Mouse (Mus musculus) embryonic fibroblast, embryonic 13.5 days (primary cell): ENCODE measurements around the gene Tmem102. TPM values are rescaled to one million over a fixed set of nuclear protein-coding genes. Genes with fewer than 3 reads are reported as not detected.
A peak's percentile ranks its signal among the peaks of the same experiment; 100 is the strongest.

Experiments used
- H3K27ac ChIP-seq: 2 replicates; pipeline ENCODE4 v1.5.1; 2012; ENCODE audit warnings: low read length, control low read depth, inconsistent platforms; ENCODE audit not compliant: insufficient read depth
- H3K4me1 ChIP-seq: 2 replicates; pipeline ENCODE4 v1.6.1; 2011; ENCODE audit warnings: low read length; ENCODE audit not compliant: control insufficient read depth, insufficient read depth
- H3K4me3 ChIP-seq: 2 replicates; pipeline ENCODE4 v1.5.1; 2011; ENCODE audit warnings: mild to moderate bottlenecking, control low read depth, low read length; ENCODE audit not compliant: insufficient read depth
- CTCF ChIP-seq: IDR thresholded peaks from 2 replicates; pipeline ENCODE4 v1.5.1; 2011; ENCODE audit warnings: mild to moderate bottlenecking, control low read depth, low read length, moderate library complexity, borderline replicate concordance; ENCODE audit not compliant: insufficient read depth
- POLR2A ChIP-seq: IDR thresholded peaks from 2 replicates; pipeline ENCODE4 v1.6.1; 2011; ENCODE audit warnings: low read depth, mild to moderate bottlenecking, control low read depth, low read length, moderate library complexity
- polyA plus RNA-seq: library from polyadenylated mRNA; stranded (reverse); fragments of >200 nt; gene quantifications from 2 replicates; pipeline ENCODE4 v1.2.4, GENCODE M21; 2011; ENCODE audit warnings: low read depth; ENCODE audit not compliant: missing spikeins, insufficient read length

The Tmem102 gene
- polyA plus RNA-seq, 1 experiment, result not detected

DNA sequence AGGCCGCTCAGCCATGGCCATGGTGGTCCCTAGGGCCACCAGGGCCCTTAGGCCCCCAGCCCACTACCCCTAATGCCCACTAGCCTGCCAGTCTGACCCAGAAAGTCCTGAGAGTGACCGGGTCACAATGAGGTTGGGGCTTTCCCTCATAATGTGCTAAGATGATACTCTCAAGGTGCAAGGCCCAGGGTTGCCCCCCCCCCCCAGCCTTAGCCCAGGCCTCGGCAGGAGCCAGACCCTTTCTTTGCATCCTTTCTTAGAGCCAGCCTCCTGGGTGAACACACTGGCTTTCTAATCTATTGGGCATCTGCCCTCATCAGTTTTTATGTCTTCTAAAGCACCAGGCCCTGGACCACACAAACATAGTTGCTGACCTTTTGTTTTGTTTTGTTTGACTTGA, 16.7 kb upstream of the Tmem102 start, which contains the start of gene Spem1:
TSS of gene Spem1 (minus strand) at position 101 of the 400 bp plus-strand sequence.
- Histone ChIP-seq H3K4me3 (no peak within 1 kb of the TSS), H3K27ac (no peak within 1 kb of the TSS), H3K4me1 (no peaks in the 10 kb centered on the region)
- TF ChIP-seq POLR2A, result no peak
- TF ChIP-seq CTCF, result no peak

DNA sequence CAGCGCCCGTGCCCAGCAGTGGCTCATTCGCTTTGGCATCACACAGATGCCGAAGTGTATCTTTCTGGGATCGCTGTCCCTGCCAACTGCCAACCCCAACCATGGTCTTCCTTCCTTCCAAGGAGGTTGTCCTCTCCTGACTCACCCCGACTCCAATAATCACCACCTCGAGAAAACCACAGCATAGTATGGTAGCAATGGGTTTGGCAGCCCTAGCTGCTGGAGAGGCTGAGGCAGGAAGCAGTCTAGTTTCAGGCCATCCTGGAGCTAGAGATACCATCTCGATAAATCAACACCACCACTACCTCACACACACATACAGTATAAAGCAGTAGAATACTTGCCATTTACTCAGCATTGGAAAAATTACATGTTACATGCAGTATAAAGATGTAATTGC, 13.4 kb upstream of the Tmem102 start:
- Histone ChIP-seq H3K4me1 (no peaks in the 10 kb centered on the region), H3K27ac (no peak overlapping the region), H3K4me3 (no peak overlapping the region)
- TF ChIP-seq CTCF, result no peak

DNA sequence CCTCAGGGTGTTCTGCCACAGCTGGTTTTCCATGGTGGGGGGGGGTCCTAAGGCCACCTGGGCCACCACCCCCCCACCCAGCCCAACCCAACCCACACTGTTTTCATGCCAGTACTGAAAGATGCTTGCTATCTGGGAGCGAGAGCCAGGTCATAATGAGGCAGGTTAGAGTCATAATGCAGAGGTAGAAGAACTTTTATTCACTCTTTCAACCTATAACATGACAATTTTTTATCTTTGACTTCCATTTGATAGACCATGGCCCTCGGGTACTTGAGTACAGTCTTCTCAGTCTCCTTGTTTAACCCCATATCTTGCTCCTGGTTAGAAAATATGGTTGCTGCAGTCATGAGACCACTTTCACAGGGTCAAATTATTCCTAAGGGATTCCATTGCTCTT, 12.9 kb upstream of the Tmem102 start, which contains the start of gene Spem2:
TSS of gene Spem2 (minus strand) at position 101 of the 400 bp plus-strand sequence.
- no peak within 1 kb of the TSS for H3K4me3 ChIP-seq
- no peak within 1 kb of the TSS for H3K27ac ChIP-seq
- H3K4me1 ChIP-seq, result no peaks in the 10 kb centered on the region
- no peak for TF ChIP-seq POLR2A
- TF ChIP-seq CTCF, result no peak

DNA sequence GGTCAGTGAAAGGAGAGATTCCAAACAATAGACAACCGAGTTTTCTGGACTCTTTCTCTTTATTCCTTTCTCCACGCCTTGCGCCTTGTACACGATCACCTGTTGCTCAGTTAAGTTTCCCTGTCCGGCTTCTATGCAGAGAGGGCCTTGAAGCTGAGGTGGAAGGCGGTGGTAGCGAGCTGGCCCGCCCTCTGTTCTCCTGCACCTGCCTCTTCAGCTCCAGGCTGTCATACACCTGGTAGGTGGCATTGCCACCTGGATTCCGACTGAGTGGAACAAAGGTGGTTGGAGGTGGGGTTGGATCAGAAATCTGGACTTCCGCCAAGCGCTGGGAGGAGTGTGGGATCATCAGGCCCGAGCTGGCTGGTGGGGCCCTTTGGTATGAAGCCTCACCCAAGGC, 11.1 kb upstream of the Tmem102 start:
- no peak overlapping the region for H3K4me3 ChIP-seq
- TF ChIP-seq POLR2A (no peak), CTCF (no peak)
- H3K27ac ChIP-seq, result no peak overlapping the region
- no peaks in the 10 kb centered on the region for H3K4me1 ChIP-seq

DNA sequence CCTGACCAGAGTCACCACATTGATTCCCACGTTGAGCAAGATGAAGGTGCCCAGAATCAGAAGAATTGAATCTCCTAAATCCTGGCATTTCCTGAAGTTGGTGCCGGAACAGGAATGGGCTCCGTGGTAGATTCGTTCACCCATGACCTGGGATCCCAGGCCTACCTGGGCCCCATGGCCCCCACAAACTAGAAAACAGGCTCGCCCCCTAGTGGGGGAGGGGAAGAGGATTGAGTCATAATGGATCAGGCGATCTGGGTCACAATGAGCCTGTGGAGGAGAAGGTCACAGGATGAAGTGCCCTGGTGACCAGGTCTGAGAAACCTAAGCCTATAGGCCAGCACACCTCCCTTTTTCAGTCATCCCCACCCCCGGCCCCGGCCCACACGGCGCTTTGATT, 9.7 kb upstream of the Tmem102 start, which contains the start of gene Gm39566:
TSS of gene Gm39566 (minus strand) at position 144 of the 400 bp plus-strand sequence.
- no peak within 1 kb of the TSS for H3K27ac ChIP-seq
- H3K4me1 ChIP-seq, result no peaks in the 10 kb centered on the region
- TF ChIP-seq POLR2A (no peak), CTCF (no peak)
- H3K4me3 ChIP-seq, result no peak within 1 kb of the TSS

- Histone ChIP-seq H3K4me1 (no peaks in the 10 kb centered on the region), H3K27ac (no peak overlapping the region), H3K4me3 (no peak overlapping the region)
- TF ChIP-seq POLR2A (no peak), CTCF (no peak)
Measured at GRCm38 (mm10) chr11:69810280-69810679, 4.9 kb upstream of the Tmem102 start.

GRCm38 (mm10) chr11:69807641-69808040, 2.2 kb upstream of the Tmem102 start:
- H3K4me3 ChIP-seq, result no peak overlapping the region
- no peak overlapping the region for H3K27ac ChIP-seq
- TF ChIP-seq POLR2A (no peak), CTCF (no peak)
- peaks cover 2% of the 10 kb centered on the region; the same call in 1 of the 2 replicates for H3K4me1 ChIP-seq

DNA sequence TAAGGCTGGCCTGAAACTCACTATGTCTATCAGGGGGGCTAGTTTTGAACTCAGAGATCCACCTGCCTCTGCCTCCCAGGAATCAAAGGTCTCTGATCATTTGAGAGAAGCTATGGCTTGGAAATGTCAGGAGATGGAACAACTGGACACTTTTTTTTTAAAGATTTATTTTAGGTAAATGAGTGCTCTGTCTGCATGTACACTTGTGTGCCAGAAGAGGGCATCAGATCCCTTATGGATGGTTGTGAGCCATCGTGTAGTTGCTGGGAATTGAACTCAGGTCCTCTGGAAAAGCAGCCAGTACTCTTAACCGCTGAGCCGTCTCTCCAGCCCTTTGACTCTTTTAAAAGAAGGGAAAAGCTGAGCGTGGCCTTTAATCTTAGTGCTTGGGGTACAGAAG, 954 bp upstream of the Tmem102 start:
- Histone ChIP-seq H3K4me1 (peaks cover 2% of the 10 kb centered on the region; the same call in 1 of the 2 replicates), H3K27ac (no peak overlapping the region), H3K4me3 (no peak overlapping the region)
- no peak for TF ChIP-seq CTCF
- TF ChIP-seq POLR2A, result no peak

GRCm38 (mm10) chr11:69804652-69804940, 828 bp downstream of the Tmem102 start:
- TF ChIP-seq POLR2A, result no peak
- no peak for TF ChIP-seq CTCF
- Histone ChIP-seq H3K27ac (no peak overlapping the region), H3K4me3 (no peak overlapping the region), H3K4me1 (peaks cover 7% of the 10 kb centered on the region)

- Histone ChIP-seq H3K4me1 (peaks cover 7% of the 10 kb centered on the region), H3K27ac (no peak overlapping the region), H3K4me3 (peak overlapping the region; percentile 12)
- TF ChIP-seq CTCF, result peak; percentile 54
- peak; percentile 18; the same call in 1 of the 2 replicates for TF ChIP-seq POLR2A
Measured at GRCm38 (mm10) chr11:69803786-69804651, 1.4 kb downstream of the Tmem102 start.
